Mouse (Mus musculus): ENCODE data around the gene Arpp19.

The Arpp19 gene

GRCm38 (mm10) chr9:75034691-75035090, 2.7 kb upstream of the Arpp19 start:
- in situ Hi-C loops (cut with MboI, MseI) = no loop called here

DNA sequence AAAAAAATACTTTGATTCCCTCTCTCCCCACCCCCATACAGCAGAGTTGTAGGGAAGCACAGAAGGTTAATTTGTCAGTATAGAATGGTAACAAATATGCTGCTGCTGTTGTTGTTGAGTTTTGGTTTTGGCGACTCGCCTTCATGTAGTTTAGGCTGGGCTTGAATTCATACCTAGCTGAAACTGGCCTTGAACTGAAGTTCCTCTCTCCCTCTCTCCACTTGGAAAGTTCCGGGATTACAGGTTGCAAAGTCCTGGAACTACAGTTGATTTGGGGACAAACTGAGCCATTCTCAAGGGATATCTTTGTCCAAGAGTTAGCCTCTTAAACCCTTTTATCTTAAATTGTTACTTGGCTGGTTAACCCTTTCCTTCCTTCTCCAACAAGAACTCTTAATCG, 1.5 kb upstream of the Arpp19 start:
- in situ Hi-C loops (cut with MboI, MseI) = no loop called here

DNA sequence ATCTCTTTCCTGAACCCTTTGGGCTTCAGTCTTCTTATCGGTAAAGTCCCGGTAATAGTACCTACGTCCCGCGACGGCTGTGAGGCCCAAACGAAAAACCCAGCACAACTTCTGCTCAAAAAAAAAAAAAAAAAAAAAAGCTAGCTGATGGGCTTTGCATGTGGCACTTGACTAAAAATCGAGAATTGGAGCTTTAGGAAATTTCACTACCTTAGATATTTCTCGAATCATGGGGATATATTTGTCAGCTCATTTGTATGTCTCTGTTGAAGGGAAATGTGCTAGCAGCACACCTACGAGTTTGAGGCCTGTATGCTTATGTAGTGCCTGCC, 909 bp downstream of the Arpp19 start:
- in situ Hi-C loops (cut with MboI, MseI) = no loop called here

DNA sequence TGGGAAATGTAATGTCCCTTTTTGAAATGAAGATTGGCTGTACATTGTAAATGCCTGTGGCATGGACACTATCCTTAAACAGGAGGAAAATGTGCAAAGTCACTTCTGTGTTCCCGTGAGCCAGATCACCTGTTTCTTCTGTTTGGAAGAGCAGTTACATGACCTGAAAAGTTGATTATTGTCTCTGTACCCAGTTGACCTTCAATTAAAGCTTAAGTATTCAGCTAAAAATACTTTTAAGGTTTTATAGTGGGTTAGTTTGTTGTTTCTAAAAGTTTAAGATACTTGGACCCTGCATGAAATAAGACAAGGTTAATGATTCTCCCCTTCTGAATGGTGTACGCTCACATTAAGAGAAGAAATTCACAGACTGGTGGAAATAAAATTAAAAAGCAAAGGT, 3.2 kb downstream of the Arpp19 start:
- in situ Hi-C loops (cut with MboI, MseI) = no loop called here

DNA sequence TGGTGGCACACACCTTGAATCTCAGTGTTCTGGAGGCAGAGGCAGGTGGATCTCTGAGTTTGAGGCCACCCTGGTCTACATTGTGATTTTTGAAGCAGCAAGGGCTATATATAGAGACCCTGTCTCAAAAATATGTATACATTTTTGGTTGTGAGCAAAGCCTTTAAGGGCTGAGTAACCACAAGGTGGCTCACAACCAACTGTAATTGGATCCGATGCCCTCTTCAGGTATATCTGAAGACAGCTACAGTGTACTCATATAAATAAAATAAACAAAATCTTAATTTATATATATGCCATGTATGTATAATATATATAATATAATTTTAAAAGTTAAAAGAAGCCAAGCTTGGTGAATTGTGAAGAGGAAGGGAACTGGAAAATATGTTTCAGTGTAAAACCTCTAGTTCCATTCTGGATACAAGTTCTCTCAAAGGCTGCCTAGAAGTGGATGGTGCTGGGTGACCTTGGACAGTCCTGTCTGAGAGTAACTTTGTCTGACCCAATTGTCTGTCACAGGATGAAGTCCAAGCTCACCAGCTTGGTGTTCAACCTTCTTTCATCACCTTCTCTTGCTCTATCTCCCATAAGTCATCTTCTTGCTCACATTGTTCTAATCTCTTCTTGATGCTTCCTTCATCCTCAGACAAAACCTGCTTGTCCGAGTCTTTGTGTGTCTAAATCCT, 4.6 kb downstream of the Arpp19 start:
- in situ Hi-C loops (cut with MboI, MseI) = no loop called here

- in situ Hi-C loops (cut with MboI, MseI) = no loop called here
Measured at GRCm38 (mm10) chr9:75043191-75043590, 5.8 kb downstream of the Arpp19 start.

DNA sequence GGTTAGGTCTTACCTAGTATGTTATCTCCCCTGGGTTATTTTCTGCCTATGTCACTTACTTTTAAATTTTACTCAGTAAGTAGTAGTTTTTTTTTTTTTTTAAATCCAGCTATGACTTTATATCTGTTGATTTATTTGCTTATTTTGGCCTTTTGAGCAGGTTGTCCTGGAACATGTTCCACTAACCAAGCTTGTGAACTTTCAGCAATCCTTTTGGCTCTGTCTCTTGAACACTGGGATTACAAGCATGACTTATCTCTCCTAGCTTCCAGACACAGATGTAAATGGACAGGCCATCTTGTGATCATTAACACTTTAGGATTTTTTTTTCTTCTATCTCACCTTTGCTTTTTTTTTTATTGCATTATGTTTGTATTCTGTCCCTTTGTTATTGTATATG, 9.7 kb downstream of the Arpp19 start:
- in situ Hi-C loops (cut with MboI, MseI) = loop anchor here (5.0 kb wide), 2 partner anchors 210 to 235 kb away; no protein-coding TSS in a partner anchor

DNA sequence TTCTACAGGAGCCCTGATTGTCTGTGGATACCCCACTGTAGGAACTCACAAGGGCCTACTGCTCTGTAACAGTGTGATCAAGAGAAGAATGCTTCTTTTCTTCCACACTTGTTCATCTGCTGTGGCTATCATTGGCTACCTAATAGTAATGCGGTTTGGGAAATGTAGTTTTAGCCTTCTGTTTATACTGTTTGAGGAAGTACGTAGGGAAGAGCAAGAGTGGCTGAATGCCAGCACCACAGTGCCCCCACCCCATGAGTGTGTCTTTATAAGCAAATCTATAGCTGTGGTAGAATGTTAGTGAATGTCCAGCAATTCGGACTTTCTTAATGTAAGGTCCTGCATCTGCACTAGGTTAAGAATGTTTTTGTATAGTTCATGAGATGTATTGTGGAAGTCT, 11.7 kb downstream of the Arpp19 start:
- in situ Hi-C loops (cut with MboI, MseI) = loop anchor here (5.0 kb wide), 2 partner anchors 208 to 233 kb away; no protein-coding TSS in a partner anchor

DNA sequence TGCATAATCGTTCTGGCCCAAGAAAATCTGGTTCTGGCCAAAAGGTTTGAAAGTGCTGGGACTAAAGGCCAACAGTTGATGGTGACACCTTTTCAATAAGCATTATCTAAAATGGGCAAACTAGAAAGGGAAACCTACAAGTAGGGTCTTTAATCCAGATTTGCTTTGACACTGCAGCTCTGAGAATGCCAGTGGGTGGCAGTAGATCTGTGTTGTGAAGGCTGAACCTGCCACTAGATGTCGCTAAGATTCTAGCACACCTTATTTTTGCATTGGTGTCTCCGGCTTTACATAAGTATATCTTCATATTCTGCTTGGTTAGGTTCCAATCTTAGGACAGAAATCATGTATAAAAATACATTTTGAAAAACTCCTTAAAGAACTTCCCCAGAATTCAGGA, 12.6 kb downstream of the Arpp19 start:
- in situ Hi-C loops (cut with MboI, MseI) = loop anchor here in 1 of 2 experiments (25.0 kb wide), 1 partner anchor 112 kb away; no protein-coding TSS in a partner anchor

DNA sequence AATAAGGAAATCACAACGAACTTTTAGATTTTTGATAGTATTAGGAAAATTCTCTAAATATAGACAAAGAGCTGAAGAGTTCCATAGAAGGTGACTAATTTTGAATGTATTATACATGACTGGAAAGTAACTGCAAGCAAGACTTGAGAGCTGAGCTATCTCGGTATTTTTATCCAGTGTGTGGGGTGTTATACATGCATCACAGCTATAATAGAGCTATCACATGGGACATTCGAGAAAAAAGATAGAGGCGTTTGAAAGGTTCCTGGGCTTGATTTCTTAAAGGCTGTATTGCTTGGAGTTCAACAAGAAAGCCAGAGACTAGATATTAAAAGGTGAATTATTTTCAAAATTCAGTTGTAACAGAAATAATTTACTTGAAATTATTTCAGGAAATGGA, 14.4 kb downstream of the Arpp19 start:
- in situ Hi-C loops (cut with MboI, MseI) = loop anchor here in 1 of 2 experiments (25.0 kb wide), 1 partner anchor 110 kb away; no protein-coding TSS in a partner anchor

DNA sequence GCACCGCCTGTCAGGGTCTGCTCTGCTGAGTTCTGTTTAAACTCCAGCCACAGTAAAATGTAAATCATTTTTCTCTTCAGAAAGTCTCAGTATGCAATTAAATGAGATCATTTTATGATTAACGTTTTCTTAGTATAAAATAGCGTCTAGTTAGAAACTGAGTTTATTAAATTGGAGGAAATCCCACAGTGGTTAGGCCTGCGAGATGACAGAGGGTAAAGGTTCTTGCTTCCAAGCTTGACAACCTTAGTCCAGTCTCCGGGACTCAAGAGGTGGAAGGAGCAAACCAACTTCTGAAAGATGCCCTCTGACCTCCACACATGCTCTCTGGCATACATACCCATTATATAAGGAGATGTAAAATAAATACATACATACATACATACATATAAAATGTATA, 17.6 kb downstream of the Arpp19 start:
- in situ Hi-C loops (cut with MboI, MseI) = loop anchor here in 1 of 2 experiments (25.0 kb wide), 1 partner anchor 107 kb away; no protein-coding TSS in a partner anchor

- in situ Hi-C loops (cut with MboI, MseI) = loop anchor here in 1 of 2 experiments (25.0 kb wide), 1 partner anchor 97 kb away; no protein-coding TSS in a partner anchor
Measured at GRCm38 (mm10) chr9:75064678-75065331, 27.4 kb downstream of the Arpp19 start.

DNA sequence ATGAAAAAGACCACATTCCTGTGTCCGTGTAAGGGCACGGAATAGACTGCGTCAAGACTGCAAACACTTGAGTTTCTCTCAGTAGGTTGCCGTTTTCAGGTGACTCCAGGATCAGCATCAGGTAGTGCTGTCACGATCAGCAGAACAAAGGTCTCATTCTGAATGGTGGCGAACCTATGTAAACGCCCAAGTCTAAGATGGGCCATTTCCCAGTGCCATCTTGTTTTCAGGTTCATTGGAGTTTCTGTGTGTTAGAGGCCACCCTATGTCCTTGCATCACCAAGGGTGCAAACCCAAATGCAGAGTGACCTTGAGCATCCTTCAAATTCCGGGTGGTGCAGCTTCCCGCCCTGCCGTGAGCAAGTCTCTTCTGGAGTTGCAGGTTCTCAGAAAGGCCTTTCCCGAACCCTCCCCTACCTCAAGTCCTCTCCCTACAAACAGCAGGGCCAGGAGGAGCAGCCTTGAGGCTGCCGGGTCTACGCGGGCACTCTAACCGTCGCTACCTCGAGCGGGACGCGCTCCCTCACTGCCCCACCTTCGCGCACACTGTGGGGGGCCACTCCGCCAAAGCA, 33.1 kb downstream of the Arpp19 start, which contains the start of gene Myo5a:
Gene Myo5a, plus strand, starts transcription at position 559 of the 572 bp plus-strand sequence.
- in situ Hi-C loops (cut with MboI, MseI) = loop anchor here in 1 of 2 experiments (10.0 to 25.0 kb wide), 2 partner anchors 92 to 354 kb away; no protein-coding TSS in a partner anchor

- in situ Hi-C loops (cut with MboI, MseI) = loop anchor here in 1 of 2 experiments (10.0 to 25.0 kb wide), 2 partner anchors 91 to 354 kb away; no protein-coding TSS in a partner anchor
Measured at GRCm38 (mm10) chr9:75071029-75071705, 33.8 kb downstream of the Arpp19 start.

- in situ Hi-C loops (cut with MboI, MseI) = loop anchor here in 1 of 2 experiments (10.0 to 25.0 kb wide), 2 partner anchors 91 to 353 kb away; no protein-coding TSS in a partner anchor
Measured at GRCm38 (mm10) chr9:75071706-75072192, 34.3 kb downstream of the Arpp19 start.

DNA sequence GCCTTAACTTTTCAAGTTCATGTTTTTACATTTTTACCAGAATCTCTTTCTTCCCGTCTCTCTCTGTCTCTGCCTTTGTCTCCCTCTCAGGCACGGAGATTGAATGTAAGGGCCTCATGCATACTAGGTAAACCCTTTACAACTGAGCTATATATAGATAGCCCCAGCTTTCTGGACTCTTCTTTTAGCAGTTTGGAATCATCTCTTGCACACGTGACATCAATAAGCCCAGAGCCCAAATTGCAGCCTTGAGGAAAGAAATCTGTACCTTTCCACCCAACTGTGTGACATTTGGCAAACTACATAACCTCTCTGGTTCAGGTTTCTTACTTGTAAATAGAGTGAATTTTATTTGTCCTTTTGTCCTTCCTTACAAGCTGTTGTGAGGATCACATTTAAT, 34.9 kb downstream of the Arpp19 start:
- in situ Hi-C loops (cut with MboI, MseI) = loop anchor here in 1 of 2 experiments (10.0 to 25.0 kb wide), 2 partner anchors 90 to 352 kb away; no protein-coding TSS in a partner anchor

DNA sequence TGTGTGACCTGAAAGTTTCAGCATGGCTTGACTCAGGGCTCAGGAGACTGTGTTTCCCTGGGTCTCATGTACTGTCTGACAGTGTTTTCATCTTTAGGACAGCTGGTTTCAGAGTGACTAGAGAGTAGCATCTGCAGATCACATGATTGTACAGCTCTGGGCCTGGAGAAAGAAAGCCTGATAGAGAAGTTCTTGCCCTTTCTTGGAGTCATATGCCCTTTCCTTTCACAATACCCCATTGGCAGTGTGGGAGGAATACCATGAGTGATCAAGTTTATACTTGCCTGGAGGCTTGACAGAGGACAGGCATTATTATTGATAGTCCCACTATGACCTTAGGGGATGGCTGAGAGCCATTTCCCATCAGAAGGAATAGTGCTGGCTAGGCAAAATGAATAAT, 39.8 kb downstream of the Arpp19 start:
- in situ Hi-C loops (cut with MboI, MseI) = loop anchor here in 1 of 2 experiments (10.0 kb wide), 1 partner anchor 348 kb away; no protein-coding TSS in a partner anchor

DNA sequence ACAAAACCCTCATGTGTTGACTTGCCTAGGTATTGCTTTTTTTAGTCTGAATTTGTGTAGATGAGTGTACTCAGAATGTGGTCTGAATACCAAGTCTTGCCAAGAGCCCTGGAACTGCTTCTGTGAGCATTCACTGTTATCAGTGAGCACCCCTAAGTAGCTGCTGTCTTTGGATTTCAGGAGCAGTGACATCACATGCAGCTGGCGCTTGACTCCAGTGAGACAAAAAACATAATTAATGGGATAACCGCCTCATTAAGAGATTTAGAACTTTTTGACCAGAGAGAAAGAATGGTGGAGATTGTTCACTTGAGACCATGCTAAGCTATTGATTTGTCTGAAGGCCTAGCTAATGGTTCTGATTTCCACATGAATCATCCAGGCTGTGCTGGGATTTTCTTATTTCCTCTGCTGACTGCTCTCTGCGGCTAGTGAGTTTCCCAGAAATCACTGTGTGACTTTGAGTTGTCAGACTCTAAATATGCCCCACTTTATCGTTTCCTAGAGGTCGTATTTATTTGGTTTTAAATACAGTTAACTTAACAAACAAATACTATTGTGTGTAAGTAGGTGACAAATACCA, 47.9 kb downstream of the Arpp19 start:
- in situ Hi-C loops (cut with MboI, MseI) = no loop called here

- in situ Hi-C loops (cut with MboI, MseI) = no loop called here
Measured at GRCm38 (mm10) chr9:75087823-75088222, 50.4 kb downstream of the Arpp19 start.

DNA sequence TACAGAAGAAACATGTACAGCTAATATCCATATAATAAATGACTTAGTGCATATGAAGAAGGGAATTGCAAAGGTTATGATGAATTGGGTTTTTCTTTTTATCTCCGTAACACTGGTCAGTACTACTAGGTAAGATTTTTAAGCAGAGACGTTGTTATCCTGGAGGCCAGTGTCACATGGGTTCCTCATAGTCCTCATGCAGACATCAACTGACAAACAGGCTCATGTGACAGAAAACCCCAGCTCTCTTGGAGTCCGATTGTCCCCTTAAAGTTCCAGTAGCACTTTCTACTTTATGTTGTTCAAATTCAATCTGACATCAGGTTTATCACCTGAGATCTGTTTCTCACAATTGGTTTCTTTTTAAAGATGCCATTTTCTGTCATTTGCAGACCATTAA, 51.9 kb downstream of the Arpp19 start:
- in situ Hi-C loops (cut with MboI, MseI) = no loop called here

DNA sequence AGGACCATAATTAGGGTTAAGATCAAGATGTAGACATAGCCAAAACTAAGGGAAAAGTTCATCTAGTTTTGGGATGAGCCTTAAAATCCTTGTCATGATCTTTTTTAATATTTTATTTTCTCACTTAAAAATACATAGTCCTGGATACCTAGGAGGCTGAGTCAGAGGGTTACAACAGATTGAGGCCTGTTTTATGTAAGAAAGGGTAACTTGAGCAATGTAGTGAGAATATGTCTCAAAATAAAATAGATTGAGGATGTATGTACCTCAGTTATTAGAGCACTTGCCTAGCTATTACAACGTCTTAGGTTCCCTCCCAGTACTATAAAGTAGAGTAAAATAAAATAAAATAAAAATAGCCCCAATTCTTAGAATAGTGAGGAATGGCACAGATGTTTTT, 54.7 kb downstream of the Arpp19 start:
- in situ Hi-C loops (cut with MboI, MseI) = no loop called here
